Mouse (Mus musculus): ENCODE measurements around the gene Gnat2. TPM values are rescaled to one million over a fixed set of nuclear protein-coding genes. Genes with fewer than 3 reads are reported as not detected.

Gnat2 gene
- polyA plus RNA-seq, 1 experiment from 2014 or later = 0.33 TPM

DNA sequence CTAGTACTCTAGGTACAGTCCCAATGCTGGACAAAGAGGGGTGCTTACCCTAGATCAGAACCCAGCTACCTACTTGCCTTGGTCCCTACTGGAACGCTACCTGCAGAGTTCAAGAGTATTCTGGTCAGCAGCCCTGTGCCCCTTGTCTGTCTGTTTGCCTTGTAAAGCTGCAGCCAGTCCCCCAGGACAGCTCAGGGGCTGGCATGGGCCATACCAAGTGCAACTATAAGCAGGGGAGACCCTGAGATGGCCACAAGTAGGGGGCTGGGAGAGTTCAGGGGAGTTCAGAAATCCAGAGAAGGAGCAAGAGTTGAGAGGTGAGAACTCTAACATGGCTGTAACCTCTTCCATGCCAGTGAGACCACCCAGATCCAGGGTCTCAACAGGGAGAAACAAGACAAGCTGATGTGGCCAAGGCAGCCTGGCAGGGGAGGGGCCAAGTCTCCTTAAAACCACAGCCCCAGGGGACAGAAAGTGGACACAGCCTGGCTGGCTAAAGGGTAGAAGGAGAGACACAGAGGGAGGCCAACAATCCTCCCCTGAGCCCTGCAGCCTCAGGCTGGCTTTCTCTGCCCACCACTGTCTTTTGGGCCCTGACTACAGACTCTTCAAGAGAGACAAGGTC lies 10.2 kb upstream of the Gnat2 start:
- Histone ChIP-seq H3K27me3 (ENCODE audit: control insufficient read depth, insufficient read depth, low read length) (no peaks in the 10 kb centered on the region), H3K4me3 (ENCODE audit: low read depth, low read length) (no peak overlapping the region), H3K4me1 (replicated peaks; ENCODE audit: control insufficient read depth, insufficient read depth, low read length) (peaks cover 13% of the 10 kb centered on the region), H3K9me3 (ENCODE audit: control insufficient read depth, low read length) (no peaks in the 10 kb centered on the region), H3K27ac (ENCODE audit: low read depth, low read length) (no peak overlapping the region), H3K9ac (ENCODE audit: low read length) (peak overlapping the region; percentile 35; the same call in 1 of the 2 replicates), H3K36me3 (ENCODE audit: control insufficient read depth, insufficient read depth, low read length) (peaks cover 3% of the 10 kb centered on the region; the same call in 1 of the 2 replicates), H3K4me2 (ENCODE audit: low read depth, low read length, severe bottlenecking) (no peak overlapping the region)
- ATAC-seq (replicated peaks; ENCODE audit: low FRiP score) (no peak), DNase-seq (ENCODE audit: low spot score) (no peak)
- 60% methylated on average over 1 of the region's 1 CpGs for WGBS

GRCm38 (mm10) chr3:108083161-108083560 lies 9.4 kb upstream of the Gnat2 start:
- H3K9ac ChIP-seq (ENCODE audit: low read length) = no peak overlapping the region
- 68% methylated on average over 2 of the region's 2 CpGs for WGBS
- H3K36me3 ChIP-seq (ENCODE audit: control insufficient read depth, insufficient read depth, low read length) = peaks cover 3% of the 10 kb centered on the region; the same call in 1 of the 2 replicates
- ATAC-seq (replicated peaks; ENCODE audit: low FRiP score) (no peak), DNase-seq (ENCODE audit: low spot score) (no peak)
- H3K9me3 ChIP-seq (ENCODE audit: control insufficient read depth, low read length) = no peaks in the 10 kb centered on the region
- no peaks in the 10 kb centered on the region for H3K27me3 ChIP-seq (ENCODE audit: control insufficient read depth, insufficient read depth, low read length)
- no peak overlapping the region for H3K4me3 ChIP-seq (ENCODE audit: low read depth, low read length)
- H3K4me1 ChIP-seq (replicated peaks; ENCODE audit: control insufficient read depth, insufficient read depth, low read length) = peaks cover 13% of the 10 kb centered on the region
- H3K27ac ChIP-seq (ENCODE audit: low read depth, low read length) = no peak overlapping the region
- H3K4me2 ChIP-seq (ENCODE audit: low read depth, low read length, severe bottlenecking) = no peak overlapping the region

GRCm38 (mm10) chr3:108083904-108084407 lies 8.6 kb upstream of the Gnat2 start:
- WGBS = 80% methylated on average over 4 of the region's 4 CpGs
- Histone ChIP-seq H3K9ac (ENCODE audit: low read length) (no peak overlapping the region), H3K36me3 (ENCODE audit: control insufficient read depth, insufficient read depth, low read length) (peaks cover 2% of the 10 kb centered on the region; the same call in 1 of the 2 replicates), H3K4me2 (ENCODE audit: low read depth, low read length, severe bottlenecking) (no peak overlapping the region), H3K27ac (ENCODE audit: low read depth, low read length) (no peak overlapping the region), H3K27me3 (ENCODE audit: control insufficient read depth, insufficient read depth, low read length) (no peaks in the 10 kb centered on the region), H3K9me3 (ENCODE audit: control insufficient read depth, low read length) (no peaks in the 10 kb centered on the region), H3K4me1 (replicated peaks; ENCODE audit: control insufficient read depth, insufficient read depth, low read length) (peaks cover 13% of the 10 kb centered on the region), H3K4me3 (ENCODE audit: low read depth, low read length) (no peak overlapping the region)
- no peak for ATAC-seq (replicated peaks; ENCODE audit: low FRiP score)
- no peak for DNase-seq (ENCODE audit: low spot score)

- Histone ChIP-seq H3K36me3 (ENCODE audit: control insufficient read depth, insufficient read depth, low read length) (no peaks in the 10 kb centered on the region), H3K4me2 (ENCODE audit: low read depth, low read length, severe bottlenecking) (peak overlapping the region; percentile 91), H3K4me1 (replicated peaks; ENCODE audit: control insufficient read depth, insufficient read depth, low read length) (peaks cover 13% of the 10 kb centered on the region), H3K27ac (ENCODE audit: low read depth, low read length) (peak overlapping the region; percentile 67; the same call in 1 of the 2 replicates), H3K9ac (ENCODE audit: low read length) (peak overlapping the region; percentile 56), H3K9me3 (ENCODE audit: control insufficient read depth, low read length) (no peaks in the 10 kb centered on the region), H3K27me3 (ENCODE audit: control insufficient read depth, insufficient read depth, low read length) (no peaks in the 10 kb centered on the region), H3K4me3 (ENCODE audit: low read depth, low read length) (peak overlapping the region; percentile 57)
- ATAC-seq (replicated peaks; ENCODE audit: low FRiP score) = peak; percentile 29
- WGBS = 24% methylated on average over 13 of the region's 13 CpGs
- DNase-seq (ENCODE audit: low spot score) = no peak
Observed at GRCm38 (mm10) chr3:108084767-108085270, 7.8 kb upstream of the Gnat2 start.

GRCm38 (mm10) chr3:108085281-108085720 lies 7.3 kb upstream of the Gnat2 start:
- Histone ChIP-seq H3K4me3 (ENCODE audit: low read depth, low read length) (peak overlapping the region; percentile 57), H3K9me3 (ENCODE audit: control insufficient read depth, low read length) (no peaks in the 10 kb centered on the region), H3K36me3 (ENCODE audit: control insufficient read depth, insufficient read depth, low read length) (no peaks in the 10 kb centered on the region), H3K9ac (ENCODE audit: low read length) (peak overlapping the region; percentile 56), H3K27ac (ENCODE audit: low read depth, low read length) (peak overlapping the region; percentile 67; the same call in 1 of the 2 replicates), H3K4me1 (replicated peaks; ENCODE audit: control insufficient read depth, insufficient read depth, low read length) (peaks cover 13% of the 10 kb centered on the region), H3K4me2 (ENCODE audit: low read depth, low read length, severe bottlenecking) (peak overlapping the region; percentile 91), H3K27me3 (ENCODE audit: control insufficient read depth, insufficient read depth, low read length) (no peaks in the 10 kb centered on the region)
- peak; percentile 85 for ATAC-seq (replicated peaks; ENCODE audit: low FRiP score)
- WGBS = 0% methylated on average over 14 of the region's 14 CpGs
- peak; percentile 93 for DNase-seq (ENCODE audit: low spot score)

GRCm38 (mm10) chr3:108085721-108086469 lies 6.7 kb upstream of the Gnat2 start:
- WGBS = 0% methylated on average over 31 of the region's 31 CpGs
- H3K9ac ChIP-seq (ENCODE audit: low read length) = peak overlapping the region; percentile 56
- H3K36me3 ChIP-seq (ENCODE audit: control insufficient read depth, insufficient read depth, low read length) = no peaks in the 10 kb centered on the region
- H3K9me3 ChIP-seq (ENCODE audit: control insufficient read depth, low read length) = no peaks in the 10 kb centered on the region
- peaks cover 13% of the 10 kb centered on the region for H3K4me1 ChIP-seq (replicated peaks; ENCODE audit: control insufficient read depth, insufficient read depth, low read length)
- peak overlapping the region; percentile 91 for H3K4me2 ChIP-seq (ENCODE audit: low read depth, low read length, severe bottlenecking)
- peak overlapping the region; percentile 67; the same call in 1 of the 2 replicates for H3K27ac ChIP-seq (ENCODE audit: low read depth, low read length)
- DNase-seq (ENCODE audit: low spot score) (peak; percentile 70), ATAC-seq (replicated peaks; ENCODE audit: low FRiP score) (peak; percentile 66)
- no peaks in the 10 kb centered on the region for H3K27me3 ChIP-seq (ENCODE audit: control insufficient read depth, insufficient read depth, low read length)
- peak overlapping the region; percentile 57 for H3K4me3 ChIP-seq (ENCODE audit: low read depth, low read length)

DNA sequence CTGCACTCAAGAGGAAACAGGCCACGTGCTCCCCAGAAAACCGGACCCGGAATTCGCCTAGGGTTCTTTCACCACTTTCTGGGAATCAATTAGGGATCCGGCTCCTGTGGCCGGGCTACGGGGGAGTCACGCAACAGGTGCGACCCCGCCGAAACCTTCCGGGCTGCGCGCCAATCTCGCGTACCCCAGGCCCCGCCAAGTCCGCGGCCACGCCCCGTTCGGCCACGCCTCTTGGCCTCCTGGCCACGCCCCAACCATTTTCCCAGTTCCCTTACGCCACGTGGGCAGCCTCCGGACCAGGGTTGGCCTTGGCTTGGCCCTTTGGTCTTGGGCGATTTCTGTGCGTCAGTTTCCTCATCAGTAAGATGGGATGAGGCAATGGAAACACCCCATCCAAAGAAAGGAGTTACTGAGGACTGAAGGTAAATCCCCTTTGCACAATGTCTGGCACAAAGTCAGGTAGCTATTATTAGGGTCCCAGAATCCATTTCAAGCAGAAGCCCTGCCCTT lies 6.1 kb upstream of the Gnat2 start, which contains the start of gene Ampd2:
TSS of gene Ampd2 (minus strand) at position 182 of the 510 bp plus-strand sequence.
- ATAC-seq (replicated peaks; ENCODE audit: low FRiP score) = peak; percentile 71
- H3K36me3 ChIP-seq (ENCODE audit: control insufficient read depth, insufficient read depth, low read length) = no peaks in the 10 kb centered on the region
- DNase-seq (ENCODE audit: low spot score) = peak; percentile 90
- H3K4me1 ChIP-seq (replicated peaks; ENCODE audit: control insufficient read depth, insufficient read depth, low read length) = peaks cover 13% of the 10 kb centered on the region
- H3K9ac ChIP-seq (ENCODE audit: low read length) = peak within 1 kb of the TSS; percentile 56
- H3K27me3 ChIP-seq (ENCODE audit: control insufficient read depth, insufficient read depth, low read length) = no peaks in the 10 kb centered on the region
- H3K4me3 ChIP-seq (ENCODE audit: low read depth, low read length) = peak within 1 kb of the TSS; percentile 57
- H3K9me3 ChIP-seq (ENCODE audit: control insufficient read depth, low read length) = no peaks in the 10 kb centered on the region
- under 1% methylated on average over 29 of the region's 29 CpGs for WGBS
- H3K27ac ChIP-seq (ENCODE audit: low read depth, low read length) = peak within 1 kb of the TSS; percentile 67; the same call in 1 of the 2 replicates
- peak within 1 kb of the TSS; percentile 91 for H3K4me2 ChIP-seq (ENCODE audit: low read depth, low read length, severe bottlenecking)

DNA sequence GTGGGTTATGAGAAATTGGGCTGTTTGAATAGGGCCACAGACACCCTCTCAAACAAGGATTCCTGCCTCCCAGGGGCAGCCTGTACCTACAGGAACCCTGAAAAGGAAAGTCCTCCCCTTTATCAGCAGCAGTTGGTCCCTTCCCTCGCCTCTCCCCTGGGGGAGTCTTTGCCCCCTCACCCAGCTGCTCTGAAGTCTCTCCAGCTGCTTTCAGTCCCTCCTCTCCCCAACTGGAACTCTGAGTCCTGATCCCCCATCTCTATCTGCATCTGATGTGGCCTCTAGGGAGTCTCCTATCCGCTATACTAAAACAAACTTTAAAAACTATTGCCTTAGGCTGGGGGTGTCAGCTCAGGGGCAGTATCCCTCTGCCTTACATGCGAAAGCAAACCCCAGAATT lies 5.3 kb upstream of the Gnat2 start:
- no peaks in the 10 kb centered on the region for H3K36me3 ChIP-seq (ENCODE audit: control insufficient read depth, insufficient read depth, low read length)
- DNase-seq (ENCODE audit: low spot score) (no peak), ATAC-seq (replicated peaks; ENCODE audit: low FRiP score) (no peak)
- H3K4me2 ChIP-seq (ENCODE audit: low read depth, low read length, severe bottlenecking) = no peak overlapping the region
- no peaks in the 10 kb centered on the region for H3K9me3 ChIP-seq (ENCODE audit: control insufficient read depth, low read length)
- no peak overlapping the region for H3K4me3 ChIP-seq (ENCODE audit: low read depth, low read length)
- H3K27ac ChIP-seq (ENCODE audit: low read depth, low read length) = no peak overlapping the region
- H3K27me3 ChIP-seq (ENCODE audit: control insufficient read depth, insufficient read depth, low read length) = no peaks in the 10 kb centered on the region
- H3K9ac ChIP-seq (ENCODE audit: low read length) = no peak overlapping the region
- H3K4me1 ChIP-seq (replicated peaks; ENCODE audit: control insufficient read depth, insufficient read depth, low read length) = peaks cover 12% of the 10 kb centered on the region
- 84% methylated on average over 3 of the region's 3 CpGs for WGBS
